Mouse (Mus musculus) midbrain, embryonic 16.5 days (tissue): Measurements from ENCODE around the gene Snx15. TPM values are rescaled to one million over a fixed set of nuclear protein-coding genes. Genes with fewer than 3 reads are reported as not detected.

Source experiments
- ATAC-seq: fragments of 200-750 bp; cut with Nextera tagmentation; 2 replicates; pipeline ENCODE4 v1.8.0; 2017; ENCODE audit warnings: moderate TSS enrichment
- H3K27ac ChIP-seq: fragments of 300-500 bp; sonication (generic); 2 replicates; pipeline ENCODE4 v1.5.1; 2014; ENCODE audit warnings: mild to moderate bottlenecking, low read length, mixed read lengths
- H3K27me3 ChIP-seq: fragments of 300-500 bp; sonication (generic); 2 replicates; pipeline ENCODE4 v1.6.1; 2014; ENCODE audit warnings: low read depth, low read length, mixed read lengths; ENCODE audit not compliant: control insufficient read depth, insufficient read depth
- H3K36me3 ChIP-seq: fragments of 300-500 bp; sonication (generic); 2 replicates; pipeline ENCODE4 v1.6.1; 2014; ENCODE audit warnings: mild to moderate bottlenecking, low read length, moderate library complexity, mixed read lengths; ENCODE audit not compliant: control insufficient read depth, insufficient read depth
- H3K4me1 ChIP-seq: fragments of 300-500 bp; sonication (generic); 2 replicates; pipeline ENCODE4 v1.6.1; 2014; ENCODE audit warnings: mild to moderate bottlenecking, low read length, mixed read lengths; ENCODE audit not compliant: control insufficient read depth, insufficient read depth
- H3K4me2 ChIP-seq: fragments of 300-500 bp; sonication (generic); 2 replicates; pipeline ENCODE4 v1.6.1; 2014; ENCODE audit warnings: mild to moderate bottlenecking, low read length, mixed read lengths
- H3K4me3 ChIP-seq: fragments of 300-500 bp; sonication (generic); 2 replicates; pipeline ENCODE4 v1.5.1; 2014; ENCODE audit warnings: low read depth, mild to moderate bottlenecking, low read length, moderate library complexity, mixed read lengths
- H3K9ac ChIP-seq: fragments of 300-500 bp; sonication (generic); 2 replicates; pipeline ENCODE4 v1.6.1; 2014; ENCODE audit warnings: low read depth, low read length, mixed read lengths
- H3K9me3 ChIP-seq: fragments of 300-500 bp; sonication (generic); replicated peaks from 2 replicates; pipeline ENCODE4 v1.6.1; 2014; ENCODE audit warnings: mild to moderate bottlenecking, low read length, mixed read lengths; ENCODE audit not compliant: control insufficient read depth, poor library complexity, severe bottlenecking
- WGBS: fragments of 180-500 bp; shearing (Covaris S2); extraction: QIAGEN DNeasy Blood & Tissue Kit; methylation state at CpG from one replicate; pipeline ENCODE4 v1.1.7; 2014; 5-methylcytosine and 5-hydroxymethylcytosine counted together
- polyA plus RNA-seq: library from polyadenylated mRNA; unstranded; fragments of >200 nt; fragmentation: Nextera tagmentation; extraction: Ambion mirVana; gene quantifications from 2 replicates; pipeline ENCODE4 v1.2.1, GENCODE M21; 2015

Gene Snx15
- polyA plus RNA-seq: 58.7 and 65.4 TPM in 2 replicates

DNA sequence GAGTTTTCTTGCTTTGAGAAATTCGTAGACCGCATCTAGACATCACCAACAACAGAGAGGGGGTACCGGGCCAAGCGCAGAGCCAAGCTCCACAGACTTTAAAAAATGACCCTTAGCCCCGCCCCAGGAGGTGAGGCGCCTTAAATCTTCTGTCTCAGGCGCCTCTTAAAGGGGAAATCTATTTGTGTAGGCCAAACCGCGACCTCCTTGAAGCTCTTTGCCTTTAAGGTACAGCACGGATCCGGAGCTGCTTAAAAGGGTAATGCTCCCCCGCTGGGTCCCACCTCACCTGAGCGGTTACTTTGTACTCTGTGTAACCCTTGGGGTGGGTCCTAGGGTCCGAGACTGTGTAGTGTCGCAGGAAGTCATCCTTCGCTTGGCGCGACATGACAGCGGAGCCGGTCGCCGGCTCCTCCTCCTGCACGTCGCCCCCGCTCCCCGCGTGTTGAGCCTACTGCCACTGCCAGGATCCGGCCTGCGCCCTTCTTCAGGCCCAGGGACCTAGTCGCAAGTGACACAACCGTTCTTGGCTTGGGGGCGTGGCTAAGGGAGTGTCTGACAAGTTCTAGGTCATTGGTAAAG lies at the start of gene Snx15:
Snx15 (minus strand) TSS at position 545 of the 582 bp plus-strand sequence.
- Histone ChIP-seq H3K27ac (peak within 1 kb of the TSS; percentile 90), H3K36me3 (no peaks in the 10 kb centered on the region), H3K9me3 (no peaks in the 10 kb centered on the region), H3K4me1 (peaks cover 7% of the 10 kb centered on the region), H3K9ac (peak within 1 kb of the TSS; percentile 72), H3K4me3 (peak within 1 kb of the TSS; percentile 53), H3K27me3 (no peaks in the 10 kb centered on the region), H3K4me2 (peak within 1 kb of the TSS; percentile 59)
- ATAC-seq: peak; percentile 95
- under 1% methylated on average over 32 of the region's 32 CpGs for WGBS

DNA sequence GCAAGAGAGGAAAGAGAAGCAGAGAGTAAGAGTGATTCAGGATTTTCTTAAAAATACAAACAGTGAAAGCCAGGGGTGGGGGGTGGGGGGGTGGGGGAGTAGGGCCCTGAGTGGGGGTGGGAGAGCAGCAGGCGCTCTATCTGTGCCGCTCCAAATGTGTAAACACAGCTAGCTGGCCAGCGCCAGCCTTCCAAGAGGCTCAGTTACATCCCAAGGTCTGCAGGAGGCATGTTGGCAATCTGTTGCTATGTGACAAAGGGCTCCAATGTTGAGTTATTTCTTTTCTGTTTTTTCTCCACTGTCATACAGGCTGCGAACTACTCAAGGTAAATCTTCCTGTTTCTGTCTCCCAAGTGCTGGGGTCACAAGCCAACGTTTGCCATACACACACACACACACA lies 46.7 kb upstream of the Snx15 start:
- Histone ChIP-seq H3K27me3 (no peaks in the 10 kb centered on the region), H3K27ac (no peak overlapping the region), H3K9ac (no peak overlapping the region), H3K36me3 (no peaks in the 10 kb centered on the region), H3K4me2 (no peak overlapping the region), H3K4me3 (no peak overlapping the region), H3K9me3 (no peaks in the 10 kb centered on the region), H3K4me1 (no peaks in the 10 kb centered on the region)
- WGBS: 52% methylated on average over 5 of the region's 5 CpGs
- no peak for ATAC-seq

DNA sequence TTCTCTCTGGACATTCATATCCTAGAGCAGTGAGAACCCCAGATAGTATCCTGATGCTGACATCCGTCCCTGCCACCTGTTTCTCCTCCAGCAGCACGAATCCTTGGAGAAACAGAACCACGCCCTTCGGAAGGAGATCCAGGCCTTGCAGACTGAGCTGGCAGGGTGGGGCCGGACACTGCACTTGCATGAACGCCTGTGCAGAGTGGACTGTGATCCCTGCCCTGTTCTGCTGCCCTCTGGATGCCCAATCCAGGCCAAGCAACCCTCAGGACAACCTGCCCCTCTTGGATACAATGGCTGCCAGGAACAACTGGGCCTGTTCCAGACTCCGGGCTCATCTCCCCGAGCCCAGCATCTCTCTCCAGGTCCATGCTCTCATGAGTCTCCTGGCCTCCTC lies 43.1 kb upstream of the Snx15 start:
- no peaks in the 10 kb centered on the region for H3K9me3 ChIP-seq
- no peak overlapping the region for H3K27ac ChIP-seq
- no peaks in the 10 kb centered on the region for H3K4me1 ChIP-seq
- no peaks in the 10 kb centered on the region for H3K27me3 ChIP-seq
- WGBS: 87% methylated on average over 8 of the region's 8 CpGs
- H3K9ac ChIP-seq: no peak overlapping the region
- H3K4me2 ChIP-seq: no peak overlapping the region
- H3K4me3 ChIP-seq: no peak overlapping the region
- no peak for ATAC-seq
- no peaks in the 10 kb centered on the region for H3K36me3 ChIP-seq

DNA sequence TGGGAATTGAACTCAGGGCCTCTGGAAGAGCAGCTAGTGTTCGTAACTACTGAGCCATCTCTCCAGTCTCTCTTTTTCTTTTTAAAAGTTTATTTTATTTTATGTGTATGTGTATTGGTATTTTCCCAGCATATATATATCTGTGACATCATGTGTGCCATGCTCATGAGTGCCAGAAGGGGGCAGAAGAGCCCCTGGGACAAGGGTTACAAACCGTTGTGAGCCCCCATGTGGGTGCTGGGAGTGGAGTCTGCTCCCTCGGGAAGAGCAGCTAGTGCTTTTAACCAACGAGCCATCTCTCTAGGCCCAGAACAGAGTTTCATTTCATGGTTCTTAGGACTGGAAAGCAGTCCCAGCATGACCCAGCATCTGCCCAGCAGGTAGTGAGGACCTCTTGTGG lies 38.6 kb upstream of the Snx15 start:
- no peaks in the 10 kb centered on the region for H3K9me3 ChIP-seq
- H3K9ac ChIP-seq: no peak overlapping the region
- H3K4me2 ChIP-seq: no peak overlapping the region
- H3K27ac ChIP-seq: no peak overlapping the region
- 70% methylated on average over 4 of the region's 4 CpGs for WGBS
- no peaks in the 10 kb centered on the region for H3K36me3 ChIP-seq
- no peak for ATAC-seq
- no peaks in the 10 kb centered on the region for H3K4me1 ChIP-seq
- no peaks in the 10 kb centered on the region for H3K27me3 ChIP-seq
- H3K4me3 ChIP-seq: no peak overlapping the region

DNA sequence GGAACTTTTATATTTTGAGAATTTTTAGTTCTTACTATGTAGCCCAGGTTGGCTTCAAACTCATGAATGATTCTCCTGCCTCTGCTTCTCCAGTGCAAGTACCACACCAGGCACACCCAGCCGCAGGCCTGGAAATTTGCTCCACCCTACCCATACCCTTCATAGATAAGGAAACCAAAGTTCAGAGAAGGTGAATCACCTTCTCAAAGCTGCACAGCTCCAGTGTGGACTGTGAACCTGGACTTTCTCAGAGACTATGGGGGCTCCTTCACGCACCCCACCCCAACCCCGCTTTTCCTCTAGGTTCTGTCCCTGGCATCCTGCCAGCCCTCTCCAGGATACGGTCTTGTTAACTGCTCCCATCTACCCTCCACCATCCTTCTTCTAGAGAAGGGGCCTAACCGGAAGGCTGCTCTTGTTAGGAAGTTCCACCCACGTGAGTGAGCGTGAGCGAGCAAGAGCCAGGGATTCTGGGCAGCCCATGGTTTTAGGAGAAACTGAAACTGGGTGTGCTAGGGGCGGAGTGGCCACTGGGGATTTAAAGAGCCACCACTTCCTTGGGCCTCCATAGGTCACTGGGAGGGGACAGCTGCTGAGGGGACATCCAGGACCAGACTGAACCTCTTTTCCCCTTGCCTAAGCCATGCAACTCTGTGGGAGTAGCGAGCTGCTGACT lies 35.9 kb upstream of the Snx15 start:
- 76% methylated on average over 10 of the region's 10 CpGs for WGBS
- H3K9me3 ChIP-seq: no peaks in the 10 kb centered on the region
- H3K36me3 ChIP-seq: no peaks in the 10 kb centered on the region
- no peak overlapping the region for H3K27ac ChIP-seq
- H3K4me3 ChIP-seq: no peak overlapping the region
- no peaks in the 10 kb centered on the region for H3K4me1 ChIP-seq
- ATAC-seq: no peak
- no peaks in the 10 kb centered on the region for H3K27me3 ChIP-seq
- no peak overlapping the region for H3K9ac ChIP-seq
- H3K4me2 ChIP-seq: no peak overlapping the region

DNA sequence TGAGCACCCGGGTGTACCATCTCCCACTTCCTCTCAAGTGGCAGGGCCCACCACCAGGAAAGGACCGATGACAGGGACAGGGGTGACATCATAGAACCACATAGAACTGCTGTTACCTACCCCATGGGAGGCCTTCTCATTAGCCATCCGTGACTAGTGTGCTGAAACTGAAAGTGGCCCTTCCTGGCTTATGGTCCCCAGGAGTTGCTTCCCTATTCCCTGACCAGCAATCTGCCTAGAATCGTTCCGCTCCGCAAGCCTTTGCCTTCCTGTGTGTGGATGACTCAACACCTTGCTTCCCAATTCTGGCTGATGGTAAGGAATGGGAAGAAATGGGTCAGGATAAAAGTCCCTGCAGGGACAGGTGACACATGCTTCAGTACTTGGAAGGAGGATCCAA lies 29.1 kb upstream of the Snx15 start:
- no peak overlapping the region for H3K27ac ChIP-seq
- H3K4me3 ChIP-seq: no peak overlapping the region
- no peaks in the 10 kb centered on the region for H3K9me3 ChIP-seq
- WGBS: 84% methylated on average over 6 of the region's 6 CpGs
- H3K36me3 ChIP-seq: no peaks in the 10 kb centered on the region
- no peak overlapping the region for H3K4me2 ChIP-seq
- H3K27me3 ChIP-seq: no peaks in the 10 kb centered on the region
- H3K4me1 ChIP-seq: no peaks in the 10 kb centered on the region
- no peak overlapping the region for H3K9ac ChIP-seq
- ATAC-seq: no peak

DNA sequence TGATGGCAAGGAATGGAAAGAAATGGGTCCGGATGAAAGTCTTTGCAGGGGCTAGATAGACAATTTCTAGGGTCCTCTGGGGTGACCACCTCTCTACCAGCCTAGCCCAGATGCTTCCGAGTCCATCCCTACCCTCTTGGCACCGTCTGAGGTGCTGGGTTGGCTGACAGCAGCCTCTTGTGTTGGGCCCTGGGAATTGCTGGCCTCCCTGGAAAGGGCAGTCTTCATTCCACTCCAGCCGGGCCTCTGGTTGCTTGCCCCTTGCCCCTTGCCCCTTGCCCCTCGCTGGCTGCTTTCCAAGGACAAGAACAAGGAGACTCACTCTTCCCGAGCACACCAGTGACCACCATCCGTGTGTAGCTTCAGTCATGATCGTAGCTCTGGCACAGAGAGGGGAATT lies 28.3 kb upstream of the Snx15 start:
- no peak overlapping the region for H3K4me3 ChIP-seq
- 69% methylated on average over 8 of the region's 8 CpGs for WGBS
- no peak for ATAC-seq
- H3K27ac ChIP-seq: no peak overlapping the region
- no peaks in the 10 kb centered on the region for H3K4me1 ChIP-seq
- no peak overlapping the region for H3K4me2 ChIP-seq
- H3K9ac ChIP-seq: no peak overlapping the region
- H3K27me3 ChIP-seq: no peaks in the 10 kb centered on the region
- H3K36me3 ChIP-seq: no peaks in the 10 kb centered on the region
- H3K9me3 ChIP-seq: no peaks in the 10 kb centered on the region

DNA sequence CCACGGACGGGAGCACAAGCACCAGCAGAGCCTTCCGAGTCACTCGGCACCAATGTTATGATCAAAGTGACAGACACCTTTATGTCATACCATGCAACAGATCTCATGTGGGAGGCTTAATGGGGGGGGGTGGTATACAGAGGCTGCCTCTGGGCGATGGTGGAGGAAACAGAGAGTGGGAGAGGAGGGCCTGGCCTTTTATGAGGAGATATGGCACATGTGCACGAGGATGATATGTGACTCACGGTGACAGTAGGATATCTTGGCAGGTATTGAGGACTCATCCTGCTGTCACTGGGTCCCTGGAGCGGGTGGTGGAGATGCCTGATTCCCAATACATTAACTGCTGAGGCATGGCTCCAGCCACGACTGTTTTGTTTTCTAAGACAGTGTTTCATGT lies 27.1 kb upstream of the Snx15 start:
- 85% methylated on average over 9 of the region's 9 CpGs for WGBS
- Histone ChIP-seq H3K27me3 (no peaks in the 10 kb centered on the region), H3K4me1 (no peaks in the 10 kb centered on the region), H3K4me2 (no peak overlapping the region), H3K36me3 (no peaks in the 10 kb centered on the region), H3K27ac (no peak overlapping the region), H3K9ac (no peak overlapping the region), H3K9me3 (no peaks in the 10 kb centered on the region), H3K4me3 (no peak overlapping the region)
- ATAC-seq: no peak

DNA sequence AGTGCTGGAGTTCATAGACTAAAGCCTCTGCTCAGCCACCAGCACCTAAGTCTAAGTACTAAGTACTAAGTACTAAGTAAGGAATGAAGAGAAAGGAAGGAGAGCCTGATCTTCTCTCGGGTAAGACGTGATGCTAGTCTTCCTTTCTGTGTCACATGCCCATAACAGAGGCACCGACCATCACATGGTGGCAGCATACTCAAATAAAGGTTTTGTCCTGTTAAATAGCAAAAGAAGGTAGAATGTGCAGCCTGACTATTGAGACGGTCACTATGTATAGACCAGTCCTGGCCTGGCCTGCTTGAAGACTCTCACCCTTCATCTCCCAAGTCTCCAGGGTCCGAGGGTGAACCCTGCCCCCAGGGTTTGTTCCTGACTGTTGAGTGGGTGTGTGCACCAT lies 16.7 kb upstream of the Snx15 start:
- Histone ChIP-seq H3K27me3 (no peaks in the 10 kb centered on the region; the same call in 1 of the 2 replicates), H3K9me3 (no peaks in the 10 kb centered on the region), H3K4me1 (peaks cover 8% of the 10 kb centered on the region), H3K9ac (no peak overlapping the region), H3K36me3 (no peaks in the 10 kb centered on the region), H3K4me3 (no peak overlapping the region), H3K4me2 (no peak overlapping the region), H3K27ac (no peak overlapping the region)
- 87% methylated on average over 5 of the region's 5 CpGs for WGBS
- ATAC-seq: no peak
